Mouse (Mus musculus) testis, postnatal 14 days (tissue): ENCODE results near the gene Il1rn.

Experiments used
- DNase-seq: peaks from one replicate; pipeline ENCODE4 v3.0.0; 2021; ENCODE audit warnings: low spot score

The Il1rn gene

GRCm38 (mm10) chr2:24382456-24383230 lies 46.0 kb downstream of the Il1rn start:
- no peak for DNase-seq

GRCm38 (mm10) chr2:24383636-24384035 lies 47.0 kb downstream of the Il1rn start:
- DNase-seq, result no peak

- DNase-seq, result no peak
These were observed 47.7 kb downstream of the Il1rn start for GRCm38 (mm10) chr2:24384393-24384792.

DNA sequence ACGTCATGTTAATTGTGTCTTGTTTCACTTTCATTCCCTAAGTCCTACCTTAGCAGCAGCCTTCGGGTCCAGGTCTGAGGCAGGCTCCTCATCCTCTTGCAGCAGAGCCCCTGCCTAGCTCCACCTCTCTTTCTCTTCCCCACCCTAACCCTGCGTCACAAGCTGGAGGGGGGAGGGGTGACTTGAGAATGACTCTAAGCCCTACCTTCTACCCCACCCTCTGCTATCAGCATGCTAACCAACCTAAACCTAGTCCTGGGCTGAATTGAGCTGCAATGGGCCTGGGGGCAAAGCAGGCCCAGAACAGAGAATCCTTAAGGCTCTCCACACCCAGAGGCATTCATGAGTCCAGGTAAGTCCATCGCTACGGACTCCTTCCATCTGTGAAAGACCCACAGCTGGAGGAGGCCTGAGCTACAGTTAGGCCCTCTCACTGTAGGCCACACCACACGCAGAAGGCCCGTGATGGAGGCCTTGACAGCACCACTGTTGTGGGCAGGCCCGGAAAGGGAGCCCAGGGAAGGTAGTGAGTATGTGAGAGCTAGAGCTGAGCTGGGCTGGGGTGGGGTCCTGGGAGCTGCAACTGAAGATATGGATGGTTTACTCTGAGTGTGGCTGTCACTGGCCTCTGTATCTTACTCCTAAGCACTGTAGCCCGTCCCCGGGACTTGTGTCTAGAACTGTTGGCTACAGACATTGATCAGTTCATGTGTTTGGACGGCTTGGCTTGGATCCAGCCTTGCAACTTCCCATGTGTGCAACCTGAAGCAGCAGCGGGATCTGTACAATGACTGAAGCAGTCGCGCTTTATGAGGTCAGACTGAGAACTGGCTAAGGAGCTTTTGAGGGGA lies 48.7 kb downstream of the Il1rn start:
- DNase-seq, result no peak

GRCm38 (mm10) chr2:24386158-24386963 lies 49.7 kb downstream of the Il1rn start:
- DNase-seq, result no peak

DNA sequence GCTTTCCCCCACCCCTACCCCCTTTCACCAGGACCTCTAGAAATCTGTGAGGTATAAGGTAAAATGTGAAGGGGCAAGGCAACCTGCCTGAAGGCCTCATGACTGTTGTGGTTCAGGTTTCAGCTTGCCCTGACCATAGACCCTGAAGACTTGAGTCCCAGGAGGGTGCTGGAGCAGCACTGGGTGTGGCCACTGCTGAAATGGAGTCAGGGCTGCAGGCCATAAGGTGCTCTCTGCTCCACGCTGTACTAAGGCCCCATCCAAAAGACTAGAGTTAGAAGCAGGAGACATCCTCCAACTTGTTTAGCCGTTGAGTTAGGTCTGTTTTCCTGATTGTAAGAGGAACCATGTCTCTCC lies 50.3 kb downstream of the Il1rn start:
- DNase-seq, result no peak

- DNase-seq, result no peak
These were observed 51.0 kb downstream of the Il1rn start for GRCm38 (mm10) chr2:24387361-24388283.

DNA sequence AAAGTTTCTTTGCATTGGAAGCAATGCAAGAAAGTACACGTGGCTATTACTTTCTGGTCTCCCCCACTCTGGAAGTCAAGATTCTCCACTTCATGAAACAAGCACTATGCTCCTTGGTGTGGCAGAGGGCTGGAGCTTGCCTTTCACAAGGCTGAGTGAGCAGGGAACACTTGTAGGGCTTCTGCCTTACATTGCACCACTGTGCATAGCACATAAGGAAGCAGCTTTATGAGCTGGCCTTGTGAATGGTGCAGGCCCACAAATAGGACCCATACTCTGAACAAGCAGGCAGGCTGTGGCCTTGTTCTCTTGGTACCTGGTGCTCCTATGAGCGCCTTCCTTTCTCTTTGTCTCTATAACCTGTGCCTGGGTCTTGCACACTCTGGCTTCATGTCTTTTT lies 56.6 kb downstream of the Il1rn start:
- no peak for DNase-seq

DNA sequence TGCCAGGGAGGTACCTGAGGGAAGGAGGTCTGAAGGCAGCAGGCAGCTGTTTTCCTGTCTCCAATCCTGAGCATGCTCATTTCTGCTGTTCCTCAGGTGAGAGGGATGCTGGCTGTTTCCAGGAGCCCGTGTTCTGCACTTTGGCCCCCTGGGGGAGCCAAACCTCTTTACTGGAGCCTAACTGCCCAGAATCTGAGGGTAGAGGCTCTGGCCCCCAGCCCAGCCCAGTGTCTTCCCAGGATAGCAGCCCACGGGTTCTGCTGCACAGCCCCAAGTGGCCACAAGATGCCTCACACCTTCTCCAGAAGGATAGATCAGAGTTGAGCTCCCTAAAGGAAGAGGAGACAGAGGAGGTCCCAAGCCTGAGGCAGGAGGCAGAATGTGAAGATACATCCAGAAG lies 60.5 kb downstream of the Il1rn start:
- DNase-seq, result no peak

GRCm38 (mm10) chr2:24400711-24401110 lies 64.1 kb downstream of the Il1rn start:
- DNase-seq, result no peak
